Mouse (Mus musculus) splenic B cell, adult 2 months (primary cell): ENCODE measurements around the gene Inka1.

ENCODE experiments used
- DNase-seq: peaks from one replicate; pipeline ENCODE4 v3.0.0-alpha.2; 2011; ENCODE audit warnings: low read depth, low spot score
- H3K27me3 ChIP-seq: 2 replicates; pipeline ENCODE4 v1.6.1; 2012; ENCODE audit warnings: mild to moderate bottlenecking, low read length, moderate library complexity, mixed read lengths; ENCODE audit not compliant: control insufficient read depth, poor library complexity, insufficient read depth, severe bottlenecking
- H3K36me3 ChIP-seq: 2 replicates; pipeline ENCODE4 v1.6.1; 2012; ENCODE audit warnings: mild to moderate bottlenecking, low read length, moderate library complexity, mixed read lengths; ENCODE audit not compliant: control insufficient read depth, poor library complexity, insufficient read depth, severe bottlenecking

Inka1 gene

DNA sequence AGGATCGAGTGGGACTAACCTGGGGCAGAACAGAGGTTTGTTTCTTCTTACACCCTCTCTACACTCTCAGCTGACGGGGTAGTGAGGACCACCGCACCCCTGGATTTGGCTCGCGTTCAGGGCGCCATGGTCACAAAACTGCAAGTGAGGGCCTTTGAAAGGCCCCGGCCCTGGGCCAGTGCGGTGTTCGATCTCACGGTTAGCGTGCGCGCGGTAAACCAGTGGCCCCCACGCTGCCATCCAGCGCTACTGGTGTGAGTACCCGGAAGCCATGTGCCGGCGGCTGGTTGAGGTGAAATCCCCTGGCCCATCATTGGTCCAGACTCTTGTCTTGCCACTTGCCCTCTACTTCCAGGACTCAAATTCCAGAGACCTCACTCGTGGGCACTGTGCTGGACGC, 9.8 kb upstream of the Inka1 start:
- DNase-seq, result no peak

DNA sequence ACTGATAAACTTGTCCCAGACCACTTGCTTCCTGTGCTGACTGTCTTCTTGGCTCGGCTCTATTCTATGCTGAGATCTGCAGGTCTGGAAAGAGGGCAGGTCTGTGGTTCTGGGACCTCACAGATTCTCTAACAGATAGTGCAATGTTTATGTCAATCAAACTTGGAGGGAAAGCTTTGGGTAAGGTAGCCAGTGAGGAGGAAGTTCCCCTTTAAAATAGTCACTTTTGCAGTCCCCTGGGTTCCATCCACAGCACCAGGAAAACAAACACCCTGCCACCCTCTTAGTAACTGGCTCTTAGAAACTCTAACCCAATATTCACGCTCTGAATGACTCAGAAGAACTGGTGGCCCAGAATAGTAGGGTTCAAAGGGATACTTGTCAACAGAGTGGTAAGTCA, 8.8 kb upstream of the Inka1 start:
- H3K27me3 ChIP-seq, result no peaks in the 10 kb centered on the region
- DNase-seq, result no peak
- H3K36me3 ChIP-seq, result no peaks in the 10 kb centered on the region

More for the DNA sequence above, 9.8 kb upstream of the Inka1 start:
- H3K36me3 ChIP-seq, result no peaks in the 10 kb centered on the region
- H3K27me3 ChIP-seq, result no peaks in the 10 kb centered on the region

DNA sequence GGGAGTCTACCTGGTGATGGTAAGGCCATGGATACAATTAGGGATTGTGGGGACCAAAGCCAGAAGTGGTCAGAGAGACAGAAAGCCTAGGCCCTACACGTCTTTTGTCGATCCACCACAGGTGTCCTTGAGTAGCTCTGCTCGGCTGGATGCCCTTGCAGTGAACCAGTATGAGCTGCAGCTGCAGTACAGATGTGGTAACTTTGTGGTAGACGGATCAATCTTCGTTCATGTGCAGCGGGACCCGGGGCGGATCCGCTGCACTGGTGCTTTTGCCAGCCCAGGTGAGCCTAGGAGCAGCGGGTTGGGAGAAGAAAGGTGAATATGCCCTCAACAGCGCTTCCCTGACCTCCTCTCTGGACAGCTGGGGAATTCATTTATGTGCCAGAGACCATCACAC, 7.3 kb upstream of the Inka1 start:
- no peak for DNase-seq
- H3K36me3 ChIP-seq, result no peaks in the 10 kb centered on the region
- no peaks in the 10 kb centered on the region for H3K27me3 ChIP-seq

DNA sequence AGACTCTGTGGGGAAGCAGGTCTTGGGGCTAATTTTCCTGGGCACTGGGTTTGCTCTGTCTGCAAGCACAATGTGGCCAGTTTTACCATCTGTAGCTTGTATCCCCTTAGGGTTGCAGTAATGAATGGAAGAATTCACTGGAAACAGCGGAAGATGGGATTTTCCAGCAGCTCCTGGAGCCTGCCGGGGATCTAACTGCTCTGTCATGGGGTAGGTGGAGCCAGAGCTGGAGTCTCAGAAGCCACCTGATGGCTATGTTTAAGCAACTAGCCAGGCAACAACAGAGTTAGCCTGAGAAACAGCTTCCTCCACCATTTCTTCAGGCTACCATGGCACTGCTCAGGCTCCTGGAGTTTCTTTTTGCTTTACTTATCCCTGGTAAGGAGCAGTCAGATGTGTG, 6.5 kb upstream of the Inka1 start, which contains the start of gene Cdhr4:
TSS of gene Cdhr4 (plus strand) at position 301 of the 400 bp plus-strand sequence.
- Histone ChIP-seq H3K27me3 (no peaks in the 10 kb centered on the region), H3K36me3 (no peaks in the 10 kb centered on the region)
- no peak for DNase-seq

DNA sequence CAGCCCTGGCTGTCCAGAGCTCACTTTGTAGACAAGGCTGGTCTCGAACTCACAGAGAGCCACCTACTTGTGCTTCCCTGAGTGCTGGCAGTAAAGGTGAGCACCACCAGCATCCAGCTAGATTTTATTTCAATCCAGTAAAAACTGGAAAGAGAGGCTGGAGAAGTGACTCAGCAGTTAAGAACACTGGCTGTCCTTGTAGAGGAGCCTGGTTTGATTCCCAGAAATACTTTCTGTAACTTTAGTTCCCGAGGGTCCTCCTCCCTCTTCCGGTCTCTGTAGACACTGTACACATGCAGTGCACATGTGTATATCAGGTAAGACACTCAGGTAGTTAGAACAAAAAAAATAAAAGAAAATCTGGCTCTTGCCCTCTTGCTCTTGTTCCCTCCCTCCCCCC, 2.3 kb upstream of the Inka1 start:
- H3K36me3 ChIP-seq, result no peaks in the 10 kb centered on the region
- H3K27me3 ChIP-seq, result no peaks in the 10 kb centered on the region
- no peak for DNase-seq

DNA sequence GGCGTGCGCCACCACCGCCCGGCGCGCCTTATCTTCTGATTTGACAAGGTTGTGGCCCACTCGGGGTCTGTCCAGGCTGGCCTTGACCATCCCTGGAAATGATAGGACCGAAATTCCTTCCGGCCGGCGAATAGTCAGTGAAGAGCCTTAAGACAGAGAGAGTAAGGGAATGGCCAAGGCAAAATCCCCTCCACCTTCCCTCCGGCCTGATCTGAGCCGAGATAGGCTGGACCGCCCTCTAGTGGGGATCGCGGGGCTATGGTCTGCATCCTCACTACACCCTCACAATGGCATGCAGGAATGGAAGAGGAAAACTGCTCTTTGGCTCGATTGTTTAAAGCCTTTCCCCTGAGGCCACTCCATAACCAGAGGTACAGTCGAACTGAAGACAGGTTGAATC, 697 bp upstream of the Inka1 start:
- DNase-seq, result peak; percentile 88
- Histone ChIP-seq H3K27me3 (no peaks in the 10 kb centered on the region), H3K36me3 (no peaks in the 10 kb centered on the region; the same call in 1 of the 2 replicates)

DNA sequence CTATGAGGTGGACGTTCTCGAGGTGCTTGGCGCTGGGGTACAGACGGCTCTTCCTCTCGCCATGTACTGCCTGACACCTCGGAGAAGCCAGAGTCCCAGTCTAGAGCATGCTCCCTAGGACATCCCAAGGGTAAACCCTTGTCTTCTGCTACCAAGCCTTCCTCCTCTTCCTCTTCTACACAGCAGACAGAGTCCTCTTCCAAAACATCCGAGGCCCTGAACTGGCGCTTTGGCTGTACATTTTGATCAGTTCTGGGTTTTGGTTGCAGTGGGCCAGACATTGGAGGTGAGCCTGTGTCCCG, 974 bp downstream of the Inka1 start:
- Histone ChIP-seq H3K36me3 (no peaks in the 10 kb centered on the region; the same call in 1 of the 2 replicates), H3K27me3 (no peaks in the 10 kb centered on the region)
- DNase-seq, result no peak

DNA sequence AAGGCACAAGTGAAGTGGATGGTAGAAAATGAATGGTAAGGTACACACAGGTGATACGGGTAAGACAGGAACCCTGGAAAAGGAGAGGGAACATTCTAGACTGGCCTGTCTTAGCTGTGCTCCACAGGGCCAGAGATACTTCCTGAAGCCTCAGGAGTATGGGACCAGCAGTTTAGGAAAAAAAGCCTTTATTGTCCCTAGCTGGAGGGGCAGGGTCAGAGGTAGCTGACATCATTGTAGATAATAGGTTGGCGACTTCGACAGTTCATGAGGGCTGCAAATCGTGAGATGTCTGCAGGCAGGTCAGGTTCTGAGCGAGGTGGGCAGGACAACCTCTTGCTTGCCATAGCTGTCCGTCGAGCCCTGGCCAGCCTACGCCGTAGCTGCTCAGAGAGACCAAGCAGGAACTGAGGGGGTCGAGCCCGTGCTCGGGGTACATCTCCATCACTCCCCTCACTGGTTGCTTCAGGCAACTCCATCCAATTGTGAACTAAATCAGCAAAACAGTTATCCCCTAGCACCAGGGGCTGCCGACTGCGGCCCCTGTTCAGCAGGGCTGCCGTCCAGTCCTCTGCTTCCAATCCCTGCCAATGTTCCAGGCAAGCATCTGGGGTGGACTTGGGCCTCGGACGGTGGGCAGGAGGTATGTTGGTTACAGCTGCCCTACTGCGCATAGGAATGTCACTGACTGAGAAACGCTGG, 1.5 kb downstream of the Inka1 start:
- Histone ChIP-seq H3K27me3 (no peaks in the 10 kb centered on the region), H3K36me3 (no peaks in the 10 kb centered on the region; the same call in 1 of the 2 replicates)
- peak; percentile 19 for DNase-seq

DNA sequence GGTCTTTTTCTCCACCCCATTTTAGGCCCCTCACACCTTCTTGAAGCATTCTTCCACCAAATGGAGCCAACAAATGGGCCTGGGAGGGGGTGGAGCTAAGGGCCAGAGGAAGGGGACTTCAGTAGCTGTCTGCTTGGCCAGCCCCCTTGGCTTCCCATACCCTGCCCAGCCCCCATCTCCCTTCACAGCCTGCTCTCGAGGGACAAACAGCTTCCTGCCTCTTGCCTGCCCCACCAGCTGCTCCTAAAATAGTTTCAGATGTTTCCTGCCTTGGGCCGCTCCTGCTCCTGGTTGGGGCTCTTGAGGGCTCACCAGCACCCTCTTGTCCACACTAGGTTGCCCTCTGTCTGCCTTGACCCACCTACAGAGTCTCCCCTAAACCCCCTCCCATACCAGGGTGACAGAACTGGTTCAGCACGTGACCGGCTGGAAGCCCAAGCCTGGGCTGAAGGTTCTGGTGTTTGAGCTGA, 2.2 kb downstream of the Inka1 start:
- peak; percentile 48 for DNase-seq

DNA sequence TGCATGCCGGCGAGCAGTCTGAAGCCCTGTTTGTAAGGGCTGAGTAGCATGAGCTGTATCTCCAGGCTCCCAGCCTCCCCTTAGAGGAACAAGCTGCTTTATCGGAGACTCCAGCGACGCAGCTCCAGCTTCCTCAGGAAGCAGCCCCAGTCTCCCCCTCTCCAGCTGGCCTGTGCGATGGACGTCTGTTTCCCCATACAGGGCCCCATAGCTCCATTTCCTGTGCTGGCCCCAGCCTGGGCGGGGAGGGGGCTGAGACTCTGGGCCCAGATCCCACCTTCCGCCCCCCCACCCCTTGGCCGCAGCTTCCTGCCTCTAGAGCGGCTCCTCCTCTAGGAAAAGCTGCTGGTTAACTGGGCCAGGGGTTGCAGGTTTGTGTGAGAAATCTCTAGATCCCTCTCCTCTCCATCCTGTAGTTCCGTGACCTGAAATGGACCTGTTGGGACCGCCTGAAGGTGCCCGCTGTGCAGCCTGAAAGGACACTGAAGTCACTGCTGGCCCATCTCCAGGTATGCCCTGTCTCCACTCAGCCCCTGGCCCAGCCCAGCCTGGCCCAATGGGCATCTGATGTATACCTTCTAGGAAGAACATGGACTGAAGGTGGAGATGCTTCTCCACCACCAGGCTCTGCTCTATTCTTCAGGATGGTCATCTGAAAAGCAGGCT, 2.9 kb downstream of the Inka1 start, which contains the start of gene Gm20661:
TSS of gene Gm20661 (plus strand) at position 378 of the 666 bp plus-strand sequence.
- Histone ChIP-seq H3K27me3 (no peaks in the 10 kb centered on the region), H3K36me3 (peaks cover 6% of the 10 kb centered on the region)
- peak; percentile 33 for DNase-seq

More for the DNA sequence above, 2.2 kb downstream of the Inka1 start:
- Histone ChIP-seq H3K27me3 (no peaks in the 10 kb centered on the region), H3K36me3 (peaks cover 2% of the 10 kb centered on the region; the same call in 1 of the 2 replicates)

DNA sequence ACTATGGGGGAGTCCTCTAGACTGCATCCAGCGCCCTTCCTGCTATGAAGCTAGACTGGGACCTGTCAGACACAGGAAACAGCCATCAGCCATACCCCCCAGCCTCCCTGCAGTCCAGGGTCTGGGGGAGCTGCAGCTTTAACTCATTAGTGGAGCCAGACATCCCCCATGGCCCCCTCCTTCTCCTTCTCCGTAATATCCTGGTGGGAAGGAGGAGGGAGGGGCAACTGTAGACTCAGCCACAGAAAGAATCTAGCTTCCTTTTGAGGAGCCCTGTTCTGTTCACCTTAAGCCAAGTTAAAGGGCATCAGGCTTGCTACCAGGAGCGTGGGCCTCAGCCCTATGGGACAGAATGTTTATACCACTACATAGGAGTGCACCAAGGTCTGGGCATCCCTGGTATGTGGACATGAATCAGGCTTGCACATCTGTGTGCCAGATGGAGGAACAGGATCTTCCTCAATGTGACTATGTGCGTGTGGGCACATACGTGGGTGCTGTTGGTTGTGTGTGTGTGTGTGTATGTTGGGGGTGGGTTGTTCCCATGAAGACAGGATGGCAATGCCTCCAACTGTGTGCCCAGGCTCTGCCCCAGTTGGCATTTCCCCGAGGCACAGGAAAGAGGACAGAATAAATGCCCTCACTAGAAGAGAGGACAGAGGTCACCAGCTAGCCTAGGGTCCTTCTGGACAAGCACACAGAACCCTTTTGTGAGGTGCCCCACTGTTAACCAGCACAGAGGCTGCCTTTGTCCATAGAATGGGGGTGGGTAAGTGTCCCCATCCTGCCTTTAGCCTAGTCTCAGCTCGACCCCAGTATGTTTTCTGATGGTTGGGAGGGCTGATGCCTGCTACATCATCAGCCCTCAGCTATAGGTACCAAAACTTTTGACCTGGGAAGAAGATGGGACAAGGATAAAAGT, 3.7 kb downstream of the Inka1 start:
- DNase-seq, result no peak

DNA sequence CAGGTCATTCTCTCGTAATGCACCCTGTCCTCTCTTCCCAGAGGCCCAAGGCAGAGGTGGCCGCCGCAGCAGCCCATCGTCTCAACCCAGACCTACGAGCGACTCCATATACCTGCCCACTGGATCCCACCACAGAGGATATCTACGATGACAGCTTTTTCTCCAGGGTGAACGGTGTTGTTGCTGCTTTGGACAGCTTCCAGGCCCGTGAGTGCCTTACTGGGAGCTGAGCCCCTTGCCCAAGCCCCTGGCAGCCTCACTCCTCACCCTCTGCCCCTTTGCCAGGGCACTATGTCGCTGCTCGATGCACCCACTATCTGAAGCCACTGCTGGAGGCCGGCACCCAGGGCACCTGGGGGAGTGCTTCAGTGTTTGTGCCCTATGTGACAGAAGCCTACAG, 6.9 kb downstream of the Inka1 start:
- H3K36me3 ChIP-seq, result peaks cover 12% of the 10 kb centered on the region
- no peaks in the 10 kb centered on the region for H3K27me3 ChIP-seq
- no peak for DNase-seq

More for the DNA sequence above, 3.7 kb downstream of the Inka1 start:
- H3K36me3 ChIP-seq, result peaks cover 12% of the 10 kb centered on the region
- H3K27me3 ChIP-seq, result no peaks in the 10 kb centered on the region

DNA sequence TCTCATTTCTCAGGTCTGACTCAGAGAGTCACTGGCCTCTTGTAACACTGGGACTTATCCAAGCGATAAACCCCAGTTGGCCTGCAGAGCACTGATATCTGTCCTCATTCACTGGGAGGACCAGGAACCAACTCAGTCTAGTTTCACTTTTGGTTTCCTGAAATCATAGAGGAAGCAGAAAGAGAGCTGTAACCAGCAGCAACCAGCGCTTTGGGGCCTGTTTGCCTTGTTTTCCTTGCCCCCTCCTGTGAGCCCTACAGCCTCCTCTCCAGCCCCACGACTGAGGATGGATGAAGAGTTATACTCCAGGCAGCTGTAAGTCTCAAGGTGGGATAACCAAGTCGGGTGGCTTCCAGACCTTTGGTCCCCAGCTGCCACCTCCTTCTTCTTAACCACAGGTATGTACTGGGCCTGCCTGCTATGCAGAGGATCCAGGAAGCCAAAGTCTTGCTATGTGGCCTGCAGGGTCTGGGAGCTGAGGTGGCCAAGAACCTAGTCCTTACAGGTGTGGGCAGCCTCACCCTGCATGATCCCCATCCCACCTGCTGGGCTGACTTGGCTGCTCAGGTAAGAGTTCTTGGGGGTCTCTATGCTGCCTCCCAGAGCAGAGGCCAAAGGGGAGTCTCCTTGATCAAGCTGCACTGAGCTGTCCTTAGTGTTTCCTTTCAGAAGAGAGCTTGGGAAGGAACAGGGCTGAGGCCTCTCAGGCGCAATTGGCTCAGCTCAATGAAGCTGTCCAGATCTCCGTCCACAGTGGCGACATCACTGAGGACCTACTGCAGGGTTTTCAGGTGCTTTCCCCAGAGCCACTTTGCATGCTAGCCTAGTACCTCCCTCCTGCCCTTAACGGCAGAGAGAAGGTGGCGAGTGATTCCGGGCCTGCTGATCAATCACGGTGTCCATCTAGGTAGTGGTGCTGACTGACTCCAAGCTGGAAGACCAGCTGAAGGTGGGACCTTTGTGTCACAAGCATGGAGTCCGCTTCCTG, 10.0 kb downstream of the Inka1 start, which contains the start of gene Uba7:
TSS of gene Uba7 (plus strand) at position 107 of the 988 bp plus-strand sequence.
- peak; percentile 83 for DNase-seq

More for the DNA sequence above, 10.0 kb downstream of the Inka1 start, which contains the start of gene Uba7:
- Histone ChIP-seq H3K36me3 (peaks cover 12% of the 10 kb centered on the region), H3K27me3 (no peaks in the 10 kb centered on the region)
